Mouse (Mus musculus) gastrocnemius, postnatal 36 days (tissue): ENCODE data around the gene Tor1b. TPM values are rescaled to one million over a fixed set of nuclear protein-coding genes. Genes with fewer than 3 reads are reported as not detected.
A peak's percentile ranks its signal among the peaks of the same experiment; 100 is the strongest.
"Not testable (repeated sequence)": the region's sequence is repeated elsewhere in the genome, so short reads cannot be mapped to it uniquely, and the experiment has no call there.

Experiments used
- DNase-seq, 2 experiments: peaks; one replicate each; pipeline ENCODE4 v3.0.0; 2022
- intact Hi-C: fragments of 180-260 bp; cut with DNase I; formaldehyde crosslinking; loops from one replicate; pipeline ENCODE4 v1.15.1; 2025
- long read RNA-seq, 2 experiments: library from polyadenylated mRNA; stranded (forward); transcript quantifications; one replicate each; pipeline ENCODE4 v2.0.0; 2021
- total RNA-seq, 2 experiments: library from RNA; stranded (reverse); gene quantifications; 2 replicates each; pipeline ENCODE4 v1.2.3; 2021

Gene Tor1b
- total RNA-seq: 10 to 100 TPM; 19.0 to 22.7 TPM
- long read RNA-seq, experiment 1, partial matches to known transcripts: 0 of 9 reads
- long read RNA-seq, experiment 1, other reads (novel, unspliced or antisense): 5 of 9 reads
- long read RNA-seq, experiment 2, transcript Tor1b-201 (5 exons, 3,039 nt): major isoform, 12 of 18 reads
- long read RNA-seq, experiment 2, partial matches to known transcripts: 0 of 18 reads
- long read RNA-seq, experiment 2, other reads (novel, unspliced or antisense): 6 of 18 reads

DNA sequence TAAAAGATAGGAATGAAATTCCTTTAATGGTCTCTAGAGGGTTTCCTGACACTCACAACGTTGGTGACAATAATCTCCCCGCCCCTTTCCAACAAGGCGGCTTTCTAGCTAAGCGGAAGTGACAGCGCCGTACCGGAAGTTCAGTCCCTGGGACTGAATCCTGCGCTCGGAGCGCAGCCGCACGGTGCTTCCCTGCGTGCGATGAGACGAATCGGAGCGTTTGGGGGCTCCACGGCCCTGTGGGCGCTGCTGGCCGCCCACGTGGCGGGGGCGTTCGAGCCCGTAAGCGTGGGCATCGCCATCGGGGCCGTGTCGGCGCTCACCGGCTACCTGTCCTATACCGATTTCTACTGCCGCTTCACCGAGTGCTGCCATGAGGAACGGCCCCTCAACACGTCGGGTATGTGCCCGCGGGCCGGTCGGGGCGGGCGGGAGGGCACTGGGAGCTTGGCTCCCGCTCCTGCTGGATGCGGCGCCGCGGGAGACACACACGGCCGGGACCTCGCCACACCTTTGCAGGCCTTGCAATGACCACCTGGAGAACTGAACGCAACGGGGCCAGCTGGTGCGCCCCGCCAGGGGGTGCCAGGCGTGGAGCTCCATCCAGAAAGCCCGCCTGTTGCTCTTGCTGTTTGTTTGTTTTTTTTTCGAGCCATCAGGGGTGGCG, at the start of gene Tor1b:
Gene Tor1b (plus strand): TSS at position 136 of the 667 bp plus-strand sequence.
- intact Hi-C loops: no loop called here

GRCm38 (mm10) chr2:30904231-30904630, 48.5 kb upstream of the Tor1b start:
- DNase-seq: no peak
- intact Hi-C loops: no loop called here

More for the DNA sequence above, at the start of gene Tor1b:
- peak; percentile 68 to 70 for DNase-seq

GRCm38 (mm10) chr2:30904991-30905390, 47.8 kb upstream of the Tor1b start:
- no peak for DNase-seq
- intact Hi-C loops: no loop called here

- no peak for DNase-seq
Observed at GRCm38 (mm10) chr2:30905906-30906305, 46.9 kb upstream of the Tor1b start.

DNA sequence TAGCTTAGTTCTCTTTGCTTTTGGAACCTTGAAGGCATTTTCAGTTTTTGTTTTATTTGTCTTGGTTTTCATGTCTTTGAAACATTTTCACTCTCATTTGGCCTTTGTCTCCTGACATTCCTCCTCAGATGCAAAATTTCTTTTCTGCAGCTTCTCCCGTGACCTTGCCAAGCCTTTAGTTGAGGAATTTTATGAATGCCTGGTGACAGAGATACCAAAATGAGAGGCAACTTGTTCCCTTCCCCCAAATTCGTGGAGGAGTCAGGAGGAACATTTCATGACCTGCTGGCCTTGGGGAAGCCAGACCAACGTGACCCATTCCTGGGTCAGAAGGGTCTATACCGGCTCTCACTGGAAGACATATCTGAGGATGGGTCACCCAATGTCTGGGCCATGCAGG, 46.1 kb upstream of the Tor1b start:
- no peak for DNase-seq
- intact Hi-C loops: no loop called here

More at GRCm38 (mm10) chr2:30905906-30906305, 46.9 kb upstream of the Tor1b start:
- intact Hi-C loops: no loop called here

DNA sequence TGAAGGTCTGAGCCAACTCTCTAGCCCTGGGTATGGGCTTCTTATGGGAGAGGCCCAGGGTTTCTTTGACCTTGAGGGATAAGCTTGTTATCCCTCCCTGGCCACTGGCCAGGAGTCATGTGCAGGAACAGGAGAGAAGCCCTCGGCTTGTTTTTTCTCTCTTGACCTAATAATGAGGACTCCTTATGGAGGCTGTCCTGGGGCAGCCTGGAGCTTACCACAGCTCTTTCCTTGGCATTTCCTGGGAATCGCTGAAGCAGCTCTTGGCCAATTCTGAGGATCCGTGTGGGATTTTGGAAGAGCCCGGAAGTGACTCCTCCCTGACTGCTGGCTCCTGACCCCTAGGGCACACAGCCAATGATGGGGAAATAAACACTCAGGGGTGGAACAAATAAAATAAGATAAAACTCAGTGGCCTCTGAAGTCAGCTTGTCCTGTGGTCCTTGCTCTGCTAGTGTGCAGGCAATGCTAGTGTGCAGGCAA, 40.4 kb upstream of the Tor1b start:
- DNase-seq: peak; percentile 68 to 77
- intact Hi-C loops: no loop called here

- intact Hi-C loops: no loop called here
- no peak for DNase-seq
Observed at GRCm38 (mm10) chr2:30913022-30913421, 39.7 kb upstream of the Tor1b start.

GRCm38 (mm10) chr2:30914836-30915235, 37.9 kb upstream of the Tor1b start:
- intact Hi-C loops: no loop called here
- no peak for DNase-seq

GRCm38 (mm10) chr2:30915376-30915775, 37.4 kb upstream of the Tor1b start:
- DNase-seq: no peak
- intact Hi-C loops: no loop called here

GRCm38 (mm10) chr2:30915933-30916332, 36.8 kb upstream of the Tor1b start:
- DNase-seq, intact Hi-C loops: not testable (repeated sequence)

GRCm38 (mm10) chr2:30917649-30918048, 35.1 kb upstream of the Tor1b start:
- intact Hi-C loops: no loop called here
- DNase-seq: no peak

DNA sequence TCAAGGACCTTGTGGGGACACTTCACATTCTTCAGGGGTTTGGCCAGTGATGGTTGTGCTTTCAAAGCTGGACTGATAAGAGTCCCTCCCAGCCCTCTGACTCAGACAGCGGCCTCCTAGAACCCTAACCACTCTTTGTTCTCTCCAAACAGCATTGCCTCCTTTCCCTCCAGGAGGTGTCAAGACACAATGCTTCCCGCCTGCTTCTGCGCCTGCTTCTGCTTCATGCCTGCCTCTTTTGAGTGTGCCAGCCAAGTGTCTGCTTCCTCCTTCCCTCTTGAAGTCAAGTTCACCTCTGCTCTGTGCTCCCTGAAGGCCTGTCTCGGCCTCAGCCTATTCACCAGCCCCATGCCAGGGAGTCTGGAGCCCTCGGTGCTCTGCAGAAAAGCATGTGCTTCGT, 34.6 kb upstream of the Tor1b start:
- intact Hi-C loops: no loop called here
- DNase-seq: no peak

- intact Hi-C loops: no loop called here
- DNase-seq: no peak
Observed at GRCm38 (mm10) chr2:30918780-30919329, 33.9 kb upstream of the Tor1b start.

DNA sequence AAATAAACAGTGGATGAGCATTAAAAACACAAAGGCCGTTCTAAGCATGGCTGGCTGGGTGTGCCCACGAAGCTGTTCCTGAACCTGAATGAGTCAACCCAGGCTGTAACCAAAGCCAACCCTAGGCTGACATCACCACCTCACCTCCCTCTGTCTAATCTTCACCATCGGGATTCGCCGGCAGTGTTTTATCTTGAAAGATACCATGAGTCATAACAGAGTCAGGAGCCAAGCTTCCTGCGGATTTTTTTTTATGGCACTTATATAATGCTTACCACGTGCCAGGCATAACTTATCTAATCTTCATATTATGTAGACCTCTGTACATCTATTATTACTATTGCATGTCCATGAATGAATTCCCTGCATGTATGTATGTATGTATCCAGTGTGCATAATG, 32.5 kb upstream of the Tor1b start:
- intact Hi-C loops: no loop called here
- no peak for DNase-seq

GRCm38 (mm10) chr2:30923099-30923498, 29.7 kb upstream of the Tor1b start:
- no peak for DNase-seq
- intact Hi-C loops: no loop called here

GRCm38 (mm10) chr2:30925181-30925580, 27.6 kb upstream of the Tor1b start:
- DNase-seq: no peak
- intact Hi-C loops: no loop called here

- intact Hi-C loops: no loop called here
- no peak for DNase-seq
Observed at GRCm38 (mm10) chr2:30926381-30926780, 26.4 kb upstream of the Tor1b start.

GRCm38 (mm10) chr2:30927151-30927781, 25.5 kb upstream of the Tor1b start:
- intact Hi-C loops: no loop called here
- no peak for DNase-seq

DNA sequence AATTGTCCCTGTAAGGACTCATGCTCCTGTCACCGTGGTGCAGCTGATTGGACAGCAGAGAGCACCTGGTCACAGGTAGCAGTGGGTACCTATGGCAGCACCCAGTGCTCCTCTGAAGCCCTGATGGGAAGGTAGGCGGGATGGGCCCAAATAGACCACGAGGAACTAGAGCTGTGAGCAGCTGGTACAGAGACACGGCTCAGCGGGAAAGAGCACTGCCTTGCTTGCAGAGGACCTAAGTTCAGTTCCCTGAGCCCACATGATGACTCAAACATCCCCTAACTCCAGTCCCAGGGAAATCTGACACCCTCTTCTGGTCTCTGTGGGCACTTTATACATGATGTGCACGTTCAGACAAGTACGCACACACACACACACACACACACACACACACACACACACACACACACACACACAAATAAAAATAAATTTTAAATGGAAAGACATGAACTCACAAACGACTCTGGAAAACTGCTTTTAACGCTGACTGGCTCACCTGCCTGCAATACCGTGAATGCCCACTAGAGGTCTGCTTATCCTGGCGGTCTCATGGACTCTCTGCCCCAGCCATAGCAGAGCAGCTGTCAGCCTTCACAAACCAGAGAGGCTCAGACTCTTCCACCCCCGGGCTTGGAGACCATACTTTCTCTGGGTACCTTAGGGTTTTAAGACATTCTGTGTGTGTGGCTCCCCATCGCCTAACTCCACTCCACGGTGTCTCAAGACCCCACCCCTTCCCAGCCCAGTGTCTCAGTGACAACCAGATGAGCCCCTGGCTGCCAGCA, 24.7 kb upstream of the Tor1b start:
- intact Hi-C loops: loop anchor here (2.0 kb wide), 1 partner anchor 37 kb away; no protein-coding TSS in a partner anchor
- DNase-seq: peak; percentile 69 to 80

GRCm38 (mm10) chr2:30928893-30929482, 23.8 kb upstream of the Tor1b start:
- intact Hi-C loops: loop anchor here (2.0 kb wide), 1 partner anchor 38 kb away; no protein-coding TSS in a partner anchor
- peak; percentile 44 to 45 for DNase-seq
